Mouse (Mus musculus) limb, embryonic 11.5 days (tissue): ENCODE results near the gene Tekt2. TPM values are rescaled to one million over a fixed set of nuclear protein-coding genes. Genes with fewer than 3 reads are reported as not detected.
A peak's percentile ranks its signal among the peaks of the same experiment; 100 is the strongest.

ENCODE experiments used
- ATAC-seq: fragments of 200-750 bp; cut with Nextera tagmentation; 2 replicates; pipeline ENCODE4 v1.8.0; 2017; ENCODE audit warnings: low read depth; ENCODE audit not compliant: insufficient number of reproducible peaks, low FRiP score, low TSS enrichment
- DNase-seq: peaks from one replicate; pipeline ENCODE4 v3.0.0-alpha.2; 2015; ENCODE audit warnings: low spot score
- H3K27ac ChIP-seq: fragments of 300-500 bp; sonication (generic); replicated peaks from 2 replicates; pipeline ENCODE4 v1.5.1; 2014; ENCODE audit warnings: low read depth, mild to moderate bottlenecking, low read length
- H3K27me3 ChIP-seq: fragments of 300-500 bp; sonication (generic); 2 replicates; pipeline ENCODE4 v1.6.1; 2014; ENCODE audit warnings: mild to moderate bottlenecking, low read length, mixed read lengths; ENCODE audit not compliant: control insufficient read depth, insufficient read depth
- H3K36me3 ChIP-seq: fragments of 300-500 bp; sonication (generic); 2 replicates; pipeline ENCODE4 v1.6.1; 2014; ENCODE audit warnings: mild to moderate bottlenecking, low read length, moderate library complexity, mixed read lengths; ENCODE audit not compliant: control insufficient read depth, insufficient read depth
- H3K4me1 ChIP-seq: fragments of 300-500 bp; sonication (generic); 2 replicates; pipeline ENCODE4 v1.6.1; 2014; ENCODE audit warnings: low read length, mixed read lengths; ENCODE audit not compliant: control insufficient read depth, insufficient read depth
- H3K4me2 ChIP-seq: fragments of 300-500 bp; sonication (generic); 2 replicates; pipeline ENCODE4 v1.6.1; 2014; ENCODE audit warnings: low read depth, mild to moderate bottlenecking, moderate library complexity; ENCODE audit not compliant: severe bottlenecking
- H3K4me3 ChIP-seq: fragments of 300-500 bp; sonication (generic); 2 replicates; pipeline ENCODE4 v1.5.1; 2014; ENCODE audit warnings: low read depth, low read length
- H3K9ac ChIP-seq: fragments of 300-500 bp; sonication (generic); 2 replicates; pipeline ENCODE4 v1.6.1; 2014; ENCODE audit warnings: mild to moderate bottlenecking, low read length
- H3K9me3 ChIP-seq: fragments of 300-500 bp; sonication (generic); 2 replicates; pipeline ENCODE4 v1.6.1; 2016; ENCODE audit warnings: low read length; ENCODE audit not compliant: control insufficient read depth
- WGBS: fragments of 180-500 bp; shearing (Covaris S2); extraction: QIAGEN DNeasy Blood & Tissue Kit; methylation state at CpG from one replicate; pipeline ENCODE4 v1.1.7; 2014; 5-methylcytosine and 5-hydroxymethylcytosine counted together
- polyA plus RNA-seq: library from polyadenylated mRNA; unstranded; fragments of >200 nt; fragmentation: Nextera tagmentation; extraction: Ambion mirVana; gene quantifications from 2 replicates; pipeline ENCODE4 v1.2.1, GENCODE M21; 2014

The Tekt2 gene
- polyA plus RNA-seq, result 2.6 and 3.1 TPM in 2 replicates

DNA sequence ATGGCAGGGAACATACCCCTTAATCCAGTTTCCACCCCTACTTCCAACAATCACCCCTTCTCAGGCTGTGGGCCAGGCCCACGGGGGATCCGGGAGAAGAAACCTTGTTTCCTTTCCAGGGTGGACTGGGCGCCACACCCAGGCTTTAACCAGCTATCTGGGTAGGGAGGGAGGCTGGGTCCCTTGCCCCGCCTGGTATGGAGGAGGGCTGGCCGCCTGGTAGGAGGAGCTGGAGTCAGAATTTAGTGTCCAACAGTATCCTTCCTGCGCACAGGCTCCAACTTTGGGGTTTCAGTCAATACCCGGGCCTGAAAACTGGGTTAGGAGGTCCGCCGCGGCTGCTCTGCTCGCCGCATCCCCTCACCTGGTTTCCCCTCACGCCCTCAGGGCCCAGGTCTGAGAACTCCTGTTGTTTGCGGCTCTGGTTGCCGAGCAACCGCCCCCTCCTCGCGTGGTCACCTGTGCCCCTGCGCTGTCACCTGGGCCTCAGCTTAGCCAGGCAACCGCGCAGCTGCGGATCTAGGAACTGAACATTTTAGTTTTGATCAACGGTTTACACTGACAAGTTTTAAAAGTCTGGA is at the start of gene Tekt2:
Gene Tekt2 (minus strand): TSS at position 408 of the 581 bp plus-strand sequence.
- Histone ChIP-seq H3K27ac (no peak within 1 kb of the TSS), H3K36me3 (no peaks in the 10 kb centered on the region), H3K4me1 (peaks cover 9% of the 10 kb centered on the region), H3K4me2 (peak within 1 kb of the TSS; percentile 37), H3K4me3 (no peak within 1 kb of the TSS), H3K9ac (no peak within 1 kb of the TSS), H3K9me3 (no peaks in the 10 kb centered on the region), H3K27me3 (peaks cover 8% of the 10 kb centered on the region)
- no peak for ATAC-seq
- 6% methylated on average over 23 of the region's 23 CpGs for whole genome bisulfite sequencing
- peak; percentile 52 for DNase-seq

DNA sequence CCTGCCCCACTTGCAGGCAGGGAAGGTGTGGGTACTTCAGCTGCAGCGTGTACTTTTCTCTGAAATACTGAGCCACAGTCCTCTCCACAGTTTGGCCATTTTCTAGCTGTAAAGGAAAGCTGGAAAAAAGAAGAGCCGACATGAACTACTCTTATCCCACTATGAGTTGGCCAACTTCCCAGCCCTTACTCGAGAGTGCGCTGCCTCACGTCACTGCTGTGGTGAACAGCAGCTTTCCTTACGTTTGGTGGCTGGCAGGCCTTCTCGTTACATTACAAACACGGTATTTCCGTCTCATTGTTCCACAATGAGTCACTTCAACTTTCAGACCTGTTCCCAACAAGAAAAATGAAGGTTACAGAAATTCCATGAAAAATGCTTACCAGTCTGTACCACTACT is 46.0 kb upstream of the Tekt2 start:
- WGBS, result 91% methylated on average over 9 of the region's 9 CpGs
- H3K4me3 ChIP-seq, result no peak overlapping the region
- H3K36me3 ChIP-seq, result peaks cover 4% of the 10 kb centered on the region; the same call in 1 of the 2 replicates
- ATAC-seq, result no peak
- H3K4me1 ChIP-seq, result no peaks in the 10 kb centered on the region
- H3K27ac ChIP-seq, result no peak overlapping the region
- DNase-seq, result no peak
- no peak overlapping the region for H3K4me2 ChIP-seq
- no peaks in the 10 kb centered on the region for H3K27me3 ChIP-seq
- H3K9me3 ChIP-seq, result no peaks in the 10 kb centered on the region
- H3K9ac ChIP-seq, result no peak overlapping the region

DNA sequence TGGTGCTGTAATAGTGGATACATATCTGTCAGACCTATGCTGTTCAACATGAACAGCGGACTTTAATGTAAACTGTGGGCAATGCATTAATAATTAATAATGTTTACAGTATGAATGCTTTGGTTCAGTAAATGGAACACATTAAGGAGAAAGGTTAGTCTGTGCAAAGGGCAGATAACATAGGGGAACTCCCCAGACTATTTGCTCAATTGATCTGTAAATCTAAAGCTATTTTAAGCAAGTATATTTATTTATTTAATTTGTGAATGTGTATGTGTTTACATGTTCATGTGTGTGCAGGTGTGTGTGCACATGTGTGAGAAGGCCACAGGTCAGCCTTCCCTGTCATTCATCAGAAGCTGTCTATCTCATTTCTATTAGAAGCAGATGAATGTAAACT is 34.6 kb upstream of the Tekt2 start:
- no peak overlapping the region for H3K4me3 ChIP-seq
- H3K4me2 ChIP-seq, result no peak overlapping the region
- H3K27ac ChIP-seq, result no peak overlapping the region
- H3K36me3 ChIP-seq, result no peaks in the 10 kb centered on the region
- H3K9me3 ChIP-seq, result no peaks in the 10 kb centered on the region
- no peak overlapping the region for H3K9ac ChIP-seq
- DNase-seq (no peak), ATAC-seq (no peak)
- 98% methylated on average over 1 of the region's 1 CpGs for WGBS
- no peaks in the 10 kb centered on the region for H3K4me1 ChIP-seq
- no peaks in the 10 kb centered on the region for H3K27me3 ChIP-seq

DNA sequence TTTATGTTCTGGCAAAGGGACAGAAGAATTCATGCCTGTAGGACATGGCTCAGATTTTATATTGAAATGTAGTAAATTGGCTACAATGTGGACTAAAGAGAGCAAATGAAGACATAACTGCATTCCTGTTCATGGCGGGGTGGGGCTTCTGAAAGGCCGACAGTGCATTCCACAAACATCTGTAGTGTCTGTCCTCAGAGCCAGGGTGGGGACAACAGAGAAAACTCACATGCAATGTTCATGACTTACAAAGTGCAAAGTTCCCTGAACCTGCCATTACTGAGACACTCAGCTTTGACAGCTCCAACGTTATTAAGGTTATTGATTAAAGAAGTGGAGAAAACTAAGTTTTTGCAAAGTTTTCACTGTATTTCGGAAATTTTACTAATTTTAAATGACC is 18.0 kb upstream of the Tekt2 start:
- Histone ChIP-seq H3K9me3 (no peaks in the 10 kb centered on the region), H3K36me3 (0 out of 2 replicates have a peak, but pooled peaks cover 3% of the 10 kb centered on the region), H3K27ac (no peak overlapping the region), H3K9ac (no peak overlapping the region), H3K27me3 (no peaks in the 10 kb centered on the region), H3K4me1 (no peaks in the 10 kb centered on the region), H3K4me3 (no peak overlapping the region), H3K4me2 (no peak overlapping the region)
- no peak for DNase-seq
- no peak for ATAC-seq
- 78% methylated on average over 4 of the region's 4 CpGs for WGBS

DNA sequence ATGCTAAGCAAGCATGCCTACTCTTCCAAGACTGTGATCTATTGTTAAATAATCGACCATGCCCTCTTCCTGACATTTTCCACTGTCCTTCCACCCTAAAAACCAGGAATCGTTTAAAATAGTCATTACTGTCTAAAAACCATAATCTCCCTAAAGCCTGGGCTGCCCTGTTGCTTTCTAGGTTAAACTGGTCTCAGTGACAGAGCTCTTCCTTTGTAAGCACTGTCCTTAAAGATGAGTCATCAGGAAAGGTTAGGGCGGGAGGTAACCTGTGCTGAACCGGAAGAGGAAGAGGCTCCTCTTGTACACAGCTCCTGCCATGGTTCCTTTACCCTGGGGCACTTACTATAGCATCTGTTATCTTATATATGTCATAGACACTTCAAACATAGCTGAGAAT is 14.0 kb upstream of the Tekt2 start:
- ATAC-seq, result no peak
- Histone ChIP-seq H3K4me2 (no peak overlapping the region), H3K27me3 (no peaks in the 10 kb centered on the region), H3K4me1 (no peaks in the 10 kb centered on the region), H3K27ac (no peak overlapping the region), H3K9me3 (no peaks in the 10 kb centered on the region), H3K9ac (no peak overlapping the region), H3K36me3 (no peaks in the 10 kb centered on the region), H3K4me3 (no peak overlapping the region)
- DNase-seq, result no peak
- 69% methylated on average over 4 of the region's 4 CpGs for WGBS

DNA sequence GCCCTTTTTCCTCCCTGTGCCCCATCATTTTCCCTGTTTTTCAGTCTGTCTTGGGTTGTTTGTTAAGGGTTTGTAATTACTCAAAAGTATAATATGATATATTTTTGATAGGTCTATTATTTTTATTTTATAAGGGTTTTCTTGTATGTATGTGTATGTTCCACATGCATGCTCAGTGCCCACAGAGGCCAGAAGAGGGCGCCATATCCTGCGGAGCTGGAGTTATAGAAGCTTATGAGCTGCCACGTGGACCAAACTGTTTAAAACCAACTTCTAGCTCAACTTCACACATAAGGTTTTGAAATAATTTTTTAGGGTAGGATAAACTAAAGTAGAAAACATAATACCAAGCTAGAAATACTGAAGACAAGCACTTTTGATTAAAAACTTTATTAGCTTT is 6.9 kb upstream of the Tekt2 start:
- Histone ChIP-seq H3K27ac (no peak overlapping the region), H3K36me3 (no peaks in the 10 kb centered on the region), H3K4me1 (no peaks in the 10 kb centered on the region), H3K4me3 (no peak overlapping the region), H3K4me2 (no peak overlapping the region), H3K9ac (no peak overlapping the region), H3K9me3 (no peaks in the 10 kb centered on the region), H3K27me3 (no peaks in the 10 kb centered on the region)
- peak; percentile 45 for DNase-seq
- 49% methylated on average over 3 of the region's 3 CpGs for WGBS
- ATAC-seq, result no peak

DNA sequence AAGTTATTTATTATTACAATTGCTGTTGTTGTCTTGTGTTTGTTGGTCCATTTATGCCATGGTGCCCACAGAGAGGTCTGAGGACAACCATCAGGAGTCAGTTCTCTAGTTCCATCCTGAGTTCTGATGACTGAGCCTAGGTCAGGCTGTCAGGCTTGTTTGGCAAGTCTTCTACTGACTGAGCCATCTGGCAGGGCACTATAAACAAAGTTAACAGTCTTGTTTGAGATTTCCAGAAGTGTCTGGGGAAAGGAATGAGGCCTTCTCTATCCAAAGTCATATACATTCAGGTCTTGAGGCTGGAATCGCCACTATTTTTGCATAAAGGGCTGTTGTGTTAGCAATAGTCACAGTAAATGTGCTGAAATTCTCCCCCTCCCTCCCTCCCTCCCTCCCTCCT is 6.3 kb upstream of the Tekt2 start:
- no peak overlapping the region for H3K4me2 ChIP-seq
- ATAC-seq (no peak), DNase-seq (no peak)
- 76% methylated on average over 1 of the region's 1 CpGs for WGBS
- no peak overlapping the region for H3K4me3 ChIP-seq
- H3K27ac ChIP-seq, result no peak overlapping the region
- no peak overlapping the region for H3K9ac ChIP-seq
- no peaks in the 10 kb centered on the region for H3K9me3 ChIP-seq
- H3K27me3 ChIP-seq, result no peaks in the 10 kb centered on the region
- no peaks in the 10 kb centered on the region for H3K36me3 ChIP-seq
- H3K4me1 ChIP-seq, result no peaks in the 10 kb centered on the region

DNA sequence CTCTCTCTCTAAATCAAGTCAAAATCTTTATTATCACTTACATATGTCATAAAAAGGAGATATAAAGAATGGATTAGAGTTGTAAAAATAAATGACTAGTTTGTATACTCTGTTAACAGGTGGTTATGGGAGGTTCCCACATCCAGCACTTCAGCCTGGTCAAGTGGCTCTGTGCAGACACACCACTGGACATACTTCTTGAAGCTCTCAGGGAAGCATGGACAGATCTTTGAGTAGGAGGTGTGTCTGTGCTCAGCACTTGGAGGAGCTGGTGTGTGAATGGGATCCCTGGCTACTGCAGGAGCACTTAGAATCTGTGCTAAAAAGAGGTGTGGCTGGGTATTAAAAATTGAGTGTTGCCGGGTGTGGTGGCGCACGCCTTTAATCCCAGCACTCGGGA is 4.8 kb upstream of the Tekt2 start:
- peaks cover 6% of the 10 kb centered on the region for H3K27me3 ChIP-seq
- no peaks in the 10 kb centered on the region for H3K9me3 ChIP-seq
- WGBS, result 89% methylated on average over 4 of the region's 4 CpGs
- H3K4me2 ChIP-seq, result no peak overlapping the region
- H3K4me3 ChIP-seq, result no peak overlapping the region
- H3K36me3 ChIP-seq, result no peaks in the 10 kb centered on the region
- no peak overlapping the region for H3K9ac ChIP-seq
- no peak overlapping the region for H3K27ac ChIP-seq
- no peak for ATAC-seq
- DNase-seq, result no peak
- H3K4me1 ChIP-seq, result peaks cover 3% of the 10 kb centered on the region; the same call in 1 of the 2 replicates

DNA sequence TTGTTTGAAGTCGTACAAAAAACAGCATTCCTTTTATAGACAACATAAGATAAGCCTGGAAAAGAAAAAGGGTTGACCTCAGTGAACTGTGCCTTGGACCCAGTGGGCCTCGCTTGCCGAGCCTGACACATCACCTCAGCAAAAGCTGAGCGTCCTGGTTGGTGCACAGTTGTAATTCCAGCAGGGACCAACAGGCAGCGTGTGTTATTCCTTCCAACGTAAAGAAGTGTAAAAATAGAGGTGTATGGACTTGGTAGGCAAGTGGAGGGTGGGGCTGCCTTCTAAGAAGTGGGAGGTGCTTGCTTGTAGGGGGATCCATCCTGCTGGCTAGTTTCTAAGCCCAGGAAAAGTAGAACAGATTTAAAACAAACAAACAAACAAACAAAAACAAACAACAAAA is 548 bp upstream of the Tekt2 start:
- Histone ChIP-seq H3K4me1 (peaks cover 3% of the 10 kb centered on the region; the same call in 1 of the 2 replicates), H3K4me2 (no peak overlapping the region), H3K27me3 (peaks cover 8% of the 10 kb centered on the region), H3K4me3 (no peak overlapping the region), H3K36me3 (no peaks in the 10 kb centered on the region), H3K27ac (no peak overlapping the region), H3K9ac (no peak overlapping the region), H3K9me3 (no peaks in the 10 kb centered on the region)
- no peak for DNase-seq
- ATAC-seq, result no peak
- WGBS, result 20% methylated on average over 6 of the region's 6 CpGs
